Mouse (Mus musculus): ENCODE measurements around the gene U2surp. TPM values are rescaled to one million over a fixed set of nuclear protein-coding genes. Genes with fewer than 3 reads are reported as not detected.

The U2surp gene
- polyA plus RNA-seq, 1 experiment from 2014 or later: 71.1 TPM

GRCm38 (mm10) chr9:95554231-95555221 is 42.7 kb upstream of the U2surp start:
- WGBS: 79% methylated on average over 18 of the region's 18 CpGs
- peaks cover 18% of the 10 kb centered on the region for H3K4me1 ChIP-seq (ENCODE audit: control insufficient read depth, insufficient read depth, low read length)
- no peak overlapping the region for H3K4me2 ChIP-seq (ENCODE audit: low read depth, low read length)
- H3K4me3 ChIP-seq (ENCODE audit: low read length): no peak overlapping the region
- no peak for ATAC-seq (replicated peaks; ENCODE audit: extremely low read depth, insufficient read depth, low FRiP score)
- peaks cover 27% of the 10 kb centered on the region for H3K27me3 ChIP-seq (ENCODE audit: control insufficient read depth, insufficient read depth, low read length)
- H3K36me3 ChIP-seq (ENCODE audit: control insufficient read depth, insufficient read depth): no peaks in the 10 kb centered on the region
- H3K9me3 ChIP-seq (replicated peaks; ENCODE audit: control insufficient read depth, low read length): no peaks in the 10 kb centered on the region
- no peak overlapping the region for H3K27ac ChIP-seq (ENCODE audit: low read length)
- H3K9ac ChIP-seq (ENCODE audit: low read length): no peak overlapping the region

DNA sequence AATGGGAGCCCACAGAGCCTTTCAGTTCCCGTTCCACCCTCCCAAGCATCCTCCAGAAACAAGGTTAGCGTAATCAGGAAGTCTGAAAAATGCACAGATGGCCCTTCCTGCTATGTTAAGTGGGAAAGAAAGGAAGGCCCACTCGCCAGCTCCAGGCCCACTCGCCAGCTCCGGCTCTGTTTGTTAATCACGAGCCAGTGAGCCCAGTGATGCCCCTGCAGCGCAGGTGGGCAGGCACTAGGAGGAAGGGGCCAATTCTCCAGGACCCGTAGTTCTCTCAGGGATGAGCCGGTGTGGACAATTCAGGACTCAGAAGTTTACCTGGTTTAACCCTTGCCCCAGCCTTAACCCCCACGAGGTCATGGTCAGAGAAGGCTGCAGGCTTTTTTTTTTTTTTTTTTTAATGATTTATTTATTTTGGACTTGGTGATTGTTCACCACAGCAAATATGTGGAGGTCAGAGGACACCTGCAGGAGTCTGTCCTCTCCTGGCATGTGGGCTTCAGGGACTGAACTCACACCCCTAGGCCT is 40.4 kb upstream of the U2surp start:
- Histone ChIP-seq H3K9ac (ENCODE audit: low read length) (no peak overlapping the region), H3K27me3 (ENCODE audit: control insufficient read depth, insufficient read depth, low read length) (peaks cover 8% of the 10 kb centered on the region), H3K4me1 (ENCODE audit: control insufficient read depth, insufficient read depth, low read length) (peaks cover 11% of the 10 kb centered on the region; the same call in 1 of the 2 replicates), H3K9me3 (replicated peaks; ENCODE audit: control insufficient read depth, low read length) (no peaks in the 10 kb centered on the region), H3K27ac (ENCODE audit: low read length) (no peak overlapping the region), H3K36me3 (ENCODE audit: control insufficient read depth, insufficient read depth) (no peaks in the 10 kb centered on the region), H3K4me3 (ENCODE audit: low read length) (no peak overlapping the region), H3K4me2 (ENCODE audit: low read depth, low read length) (no peak overlapping the region)
- ATAC-seq (replicated peaks; ENCODE audit: extremely low read depth, insufficient read depth, low FRiP score): no peak
- 74% methylated on average over 10 of the region's 10 CpGs for WGBS

DNA sequence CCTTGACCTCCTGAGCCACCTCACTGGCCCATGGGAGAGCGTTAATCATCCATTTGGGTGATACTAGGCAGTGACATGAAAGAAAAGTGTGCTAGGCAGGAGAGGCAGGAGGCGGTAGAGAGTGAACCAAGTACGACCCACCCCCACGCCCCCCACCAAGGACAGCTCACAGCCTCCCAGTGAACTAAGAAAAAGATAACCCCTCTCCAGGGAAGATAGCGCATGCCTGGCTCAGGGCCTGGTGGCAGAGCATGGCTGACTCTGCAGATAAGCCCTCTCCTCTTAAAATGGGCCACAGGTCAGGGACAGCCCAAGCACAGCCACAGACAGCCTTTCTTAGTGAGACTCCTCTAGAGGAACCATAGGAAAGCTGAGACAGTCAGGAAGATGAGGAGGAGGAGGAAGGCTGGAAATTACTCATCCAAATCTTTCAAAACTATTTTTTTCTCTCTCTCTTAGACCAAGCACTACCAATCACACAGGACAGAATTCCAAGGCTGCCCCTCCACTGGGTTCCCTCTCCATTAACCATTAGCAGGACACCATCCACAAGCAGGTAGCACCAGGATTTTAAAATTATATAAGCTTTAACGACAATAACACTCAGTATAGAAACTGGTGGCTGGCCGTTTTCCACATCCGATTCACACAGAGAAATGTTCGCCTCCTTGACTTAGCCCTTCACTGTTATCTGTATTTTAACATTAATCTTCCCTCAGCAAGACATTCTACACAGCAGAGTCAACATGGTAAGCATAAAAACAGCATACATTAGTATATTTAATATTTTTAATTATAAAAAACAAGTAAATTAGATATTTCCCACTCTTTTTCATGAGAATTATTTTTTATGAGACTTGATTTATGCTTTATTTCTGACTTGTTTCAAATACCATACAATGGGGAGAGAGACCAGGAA is 39.3 kb upstream of the U2surp start:
- Histone ChIP-seq H3K4me3 (ENCODE audit: low read length) (no peak overlapping the region), H3K9me3 (replicated peaks; ENCODE audit: control insufficient read depth, low read length) (no peaks in the 10 kb centered on the region), H3K4me1 (ENCODE audit: control insufficient read depth, insufficient read depth, low read length) (peaks cover 11% of the 10 kb centered on the region; the same call in 1 of the 2 replicates), H3K27me3 (ENCODE audit: control insufficient read depth, insufficient read depth, low read length) (peaks cover 5% of the 10 kb centered on the region), H3K27ac (ENCODE audit: low read length) (peak overlapping the region; percentile 50), H3K9ac (ENCODE audit: low read length) (no peak overlapping the region), H3K4me2 (ENCODE audit: low read depth, low read length) (no peak overlapping the region), H3K36me3 (ENCODE audit: control insufficient read depth, insufficient read depth) (no peaks in the 10 kb centered on the region)
- 43% methylated on average over 9 of the region's 9 CpGs for WGBS
- peak; percentile 89 for ATAC-seq (replicated peaks; ENCODE audit: extremely low read depth, insufficient read depth, low FRiP score)

DNA sequence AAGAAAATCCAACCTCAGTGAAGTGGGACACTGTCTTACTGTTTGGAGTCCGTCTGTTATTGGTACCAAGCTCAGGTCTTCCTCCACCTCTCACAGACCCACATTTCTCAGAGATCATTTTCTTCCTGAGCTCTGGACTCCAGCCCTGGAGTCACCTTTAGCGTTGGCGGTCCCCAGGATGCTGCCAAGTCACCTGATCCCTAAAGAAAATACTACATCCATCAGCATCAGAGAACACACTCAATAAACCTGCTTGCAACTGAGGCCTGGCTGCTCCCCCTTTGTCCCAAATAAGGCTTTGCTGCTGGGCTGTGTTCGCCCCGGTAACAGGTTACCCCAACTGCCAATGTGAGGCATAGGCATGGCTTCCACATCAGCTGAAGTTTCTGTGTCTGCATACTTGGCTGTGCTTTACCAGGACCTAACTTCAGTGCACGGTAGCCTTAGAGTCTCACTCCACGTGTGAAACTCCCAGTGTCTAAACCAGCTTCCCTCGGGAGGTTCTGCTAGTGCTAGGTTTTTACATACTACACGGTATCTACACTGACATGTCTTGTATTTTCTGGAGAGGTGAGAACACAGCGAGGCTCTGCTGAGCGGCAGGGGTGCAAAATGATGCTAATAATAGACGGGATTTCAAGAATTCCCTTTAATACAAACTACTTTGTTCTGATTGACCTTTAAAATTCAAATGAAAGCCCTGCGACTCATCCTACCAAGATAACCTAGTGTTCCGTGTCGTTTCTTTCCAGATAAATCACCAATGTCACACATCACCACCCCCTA is 38.0 kb upstream of the U2surp start:
- peak overlapping the region; percentile 66 for H3K27ac ChIP-seq (ENCODE audit: low read length)
- no peak overlapping the region for H3K4me3 ChIP-seq (ENCODE audit: low read length)
- H3K4me1 ChIP-seq (ENCODE audit: control insufficient read depth, insufficient read depth, low read length): peaks cover 11% of the 10 kb centered on the region; the same call in 1 of the 2 replicates
- no peaks in the 10 kb centered on the region for H3K36me3 ChIP-seq (ENCODE audit: control insufficient read depth, insufficient read depth)
- H3K9ac ChIP-seq (ENCODE audit: low read length): no peak overlapping the region
- no peaks in the 10 kb centered on the region for H3K9me3 ChIP-seq (replicated peaks; ENCODE audit: control insufficient read depth, low read length)
- 46% methylated on average over 15 of the region's 15 CpGs for WGBS
- no peaks in the 10 kb centered on the region for H3K27me3 ChIP-seq (ENCODE audit: control insufficient read depth, insufficient read depth, low read length)
- H3K4me2 ChIP-seq (ENCODE audit: low read depth, low read length): peak overlapping the region; percentile 2; the same call in 1 of the 2 replicates
- ATAC-seq (replicated peaks; ENCODE audit: extremely low read depth, insufficient read depth, low FRiP score): peak; percentile 47; the same call in 1 of the 2 replicates

GRCm38 (mm10) chr9:95546679-95547078 is 34.9 kb upstream of the U2surp start:
- WGBS: 54% methylated on average over 7 of the region's 7 CpGs
- H3K4me1 ChIP-seq (ENCODE audit: control insufficient read depth, insufficient read depth, low read length): peaks cover 11% of the 10 kb centered on the region; the same call in 1 of the 2 replicates
- H3K27me3 ChIP-seq (ENCODE audit: control insufficient read depth, insufficient read depth, low read length): no peaks in the 10 kb centered on the region; the same call in 1 of the 2 replicates
- no peak overlapping the region for H3K4me3 ChIP-seq (ENCODE audit: low read length)
- H3K4me2 ChIP-seq (ENCODE audit: low read depth, low read length): no peak overlapping the region
- H3K9me3 ChIP-seq (replicated peaks; ENCODE audit: control insufficient read depth, low read length): no peaks in the 10 kb centered on the region
- no peak overlapping the region for H3K9ac ChIP-seq (ENCODE audit: low read length)
- no peak for ATAC-seq (replicated peaks; ENCODE audit: extremely low read depth, insufficient read depth, low FRiP score)
- no peaks in the 10 kb centered on the region for H3K36me3 ChIP-seq (ENCODE audit: control insufficient read depth, insufficient read depth)
- no peak overlapping the region for H3K27ac ChIP-seq (ENCODE audit: low read length)

GRCm38 (mm10) chr9:95544598-95544997 is 32.8 kb upstream of the U2surp start:
- WGBS: 82% methylated on average over 4 of the region's 4 CpGs
- Histone ChIP-seq H3K27ac (ENCODE audit: low read length) (no peak overlapping the region), H3K9ac (ENCODE audit: low read length) (no peak overlapping the region)

GRCm38 (mm10) chr9:95542475-95542874 is 30.7 kb upstream of the U2surp start:
- no peaks in the 10 kb centered on the region; the same call in 1 of the 2 replicates for H3K27me3 ChIP-seq (ENCODE audit: control insufficient read depth, insufficient read depth, low read length)
- no peak overlapping the region for H3K27ac ChIP-seq (ENCODE audit: low read length)
- 81% methylated on average over 6 of the region's 6 CpGs for WGBS
- no peak overlapping the region for H3K9ac ChIP-seq (ENCODE audit: low read length)
- no peak for ATAC-seq (replicated peaks; ENCODE audit: extremely low read depth, insufficient read depth, low FRiP score)
- H3K36me3 ChIP-seq (ENCODE audit: control insufficient read depth, insufficient read depth): no peaks in the 10 kb centered on the region
- no peaks in the 10 kb centered on the region for H3K9me3 ChIP-seq (replicated peaks; ENCODE audit: control insufficient read depth, low read length)
- H3K4me1 ChIP-seq (ENCODE audit: control insufficient read depth, insufficient read depth, low read length): no peaks in the 10 kb centered on the region
- no peak overlapping the region for H3K4me3 ChIP-seq (ENCODE audit: low read length)
- H3K4me2 ChIP-seq (ENCODE audit: low read depth, low read length): no peak overlapping the region

More at GRCm38 (mm10) chr9:95544598-95544997, 32.8 kb upstream of the U2surp start:
- Histone ChIP-seq H3K27me3 (ENCODE audit: control insufficient read depth, insufficient read depth, low read length) (no peaks in the 10 kb centered on the region; the same call in 1 of the 2 replicates), H3K9me3 (replicated peaks; ENCODE audit: control insufficient read depth, low read length) (no peaks in the 10 kb centered on the region), H3K36me3 (ENCODE audit: control insufficient read depth, insufficient read depth) (no peaks in the 10 kb centered on the region), H3K4me3 (ENCODE audit: low read length) (no peak overlapping the region), H3K4me2 (ENCODE audit: low read depth, low read length) (no peak overlapping the region), H3K4me1 (ENCODE audit: control insufficient read depth, insufficient read depth, low read length) (peaks cover 1% of the 10 kb centered on the region; the same call in 1 of the 2 replicates)
- no peak for ATAC-seq (replicated peaks; ENCODE audit: extremely low read depth, insufficient read depth, low FRiP score)

Measured in heart, embryonic 16.5 days (tissue).